Mouse (Mus musculus) neural tube, embryonic 12.5 days (tissue): Measurements from ENCODE around the gene B4galnt3. TPM values are rescaled to one million over a fixed set of nuclear protein-coding genes. Genes with fewer than 3 reads are reported as not detected.

Experiments used
- ATAC-seq: fragments of 200-750 bp; cut with Nextera tagmentation; 2 replicates; pipeline ENCODE4 v1.8.0; 2017; ENCODE audit warnings: low read depth, mild to moderate bottlenecking, moderate TSS enrichment, moderate library complexity; ENCODE audit not compliant: low FRiP score
- H3K27ac ChIP-seq: fragments of 300-500 bp; sonication (generic); 2 replicates; pipeline ENCODE4 v1.5.1; 2016
- H3K27me3 ChIP-seq: fragments of 300-500 bp; sonication (generic); replicated peaks from 2 replicates; pipeline ENCODE4 v1.6.1; 2016; ENCODE audit warnings: mild to moderate bottlenecking
- H3K36me3 ChIP-seq: fragments of 300-500 bp; sonication (generic); 2 replicates; pipeline ENCODE4 v1.6.1; 2016; ENCODE audit warnings: mild to moderate bottlenecking
- H3K4me1 ChIP-seq: fragments of 300-500 bp; sonication (generic); 2 replicates; pipeline ENCODE4 v1.6.1; 2016
- H3K4me2 ChIP-seq: fragments of 300-500 bp; sonication (generic); replicated peaks from 2 replicates; pipeline ENCODE4 v1.6.1; 2016; ENCODE audit warnings: mild to moderate bottlenecking
- H3K4me3 ChIP-seq: fragments of 300-500 bp; sonication (generic); 2 replicates; pipeline ENCODE4 v1.5.1; 2016
- H3K9ac ChIP-seq: fragments of 300-500 bp; sonication (generic); 2 replicates; pipeline ENCODE4 v1.6.1; 2016; ENCODE audit warnings: mild to moderate bottlenecking
- H3K9me3 ChIP-seq: fragments of 300-500 bp; sonication (generic); 2 replicates; pipeline ENCODE4 v1.6.1; 2016; ENCODE audit warnings: mild to moderate bottlenecking
- WGBS: fragments of 180-500 bp; shearing (Covaris S2); methylation state at CpG from one replicate; pipeline ENCODE4 v1.1.7; 2016; 5-methylcytosine and 5-hydroxymethylcytosine counted together
- polyA plus RNA-seq: library from polyadenylated mRNA; unstranded; fragments of >200 nt; fragmentation: Nextera tagmentation; extraction: Ambion mirVana; gene quantifications from 2 replicates; pipeline ENCODE4 v1.2.1, GENCODE M21; 2016

The B4galnt3 gene
- polyA plus RNA-seq, 1 experiment from 2014 or later = 0.39 TPM

DNA sequence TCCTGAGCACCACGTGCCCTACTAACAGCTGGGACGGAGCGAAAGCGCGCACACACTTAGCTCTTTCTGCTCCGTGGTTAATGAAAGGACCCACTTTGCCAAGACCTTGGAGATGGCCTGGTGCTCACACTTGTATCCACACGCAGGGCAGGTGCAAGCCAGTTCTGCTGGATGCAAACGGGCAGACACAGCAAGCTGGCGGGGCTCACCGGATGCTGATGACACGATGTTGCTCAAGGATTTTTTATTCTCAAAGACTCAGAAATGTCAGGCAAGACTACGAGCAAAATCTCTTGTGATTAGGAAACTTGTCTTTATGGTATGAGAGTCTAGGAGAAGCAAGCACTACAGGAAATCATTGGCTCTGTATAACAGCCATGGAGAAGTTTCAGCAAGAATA is 52.9 kb downstream of the B4galnt3 start:
- Histone ChIP-seq H3K4me1 (no peaks in the 10 kb centered on the region), H3K36me3 (no peaks in the 10 kb centered on the region), H3K4me2 (no peak overlapping the region), H3K4me3 (no peak overlapping the region), H3K9ac (no peak overlapping the region), H3K9me3 (no peaks in the 10 kb centered on the region), H3K27me3 (no peaks in the 10 kb centered on the region), H3K27ac (no peak overlapping the region)
- no peak for ATAC-seq
- 91% methylated on average over 12 of the region's 12 CpGs for WGBS

DNA sequence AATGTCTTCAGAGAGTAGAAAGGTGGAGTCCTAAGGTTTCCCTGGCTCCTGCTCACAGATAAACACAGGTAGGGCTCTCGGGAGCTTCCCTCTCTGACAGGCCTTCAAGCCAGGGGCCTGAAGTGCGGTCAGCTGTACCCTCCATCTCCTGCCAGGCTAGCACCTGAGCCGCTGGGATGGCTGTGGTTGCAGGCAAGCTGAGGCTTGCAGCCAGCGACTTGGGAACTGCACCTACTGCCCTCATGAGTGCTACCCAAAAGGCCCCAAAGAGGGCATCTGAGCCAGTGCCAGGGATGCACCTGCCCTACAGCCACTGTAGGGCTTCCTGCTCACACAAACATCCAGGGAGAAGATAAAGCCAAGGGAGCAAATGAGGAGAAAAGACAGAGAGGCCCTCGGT is 53.9 kb downstream of the B4galnt3 start:
- Histone ChIP-seq H3K4me3 (no peak overlapping the region), H3K27me3 (no peaks in the 10 kb centered on the region), H3K4me2 (no peak overlapping the region), H3K27ac (no peak overlapping the region), H3K9me3 (no peaks in the 10 kb centered on the region), H3K4me1 (no peaks in the 10 kb centered on the region), H3K9ac (no peak overlapping the region), H3K36me3 (no peaks in the 10 kb centered on the region)
- 83% methylated on average over 5 of the region's 5 CpGs for whole genome bisulfite sequencing
- no peak for ATAC-seq

DNA sequence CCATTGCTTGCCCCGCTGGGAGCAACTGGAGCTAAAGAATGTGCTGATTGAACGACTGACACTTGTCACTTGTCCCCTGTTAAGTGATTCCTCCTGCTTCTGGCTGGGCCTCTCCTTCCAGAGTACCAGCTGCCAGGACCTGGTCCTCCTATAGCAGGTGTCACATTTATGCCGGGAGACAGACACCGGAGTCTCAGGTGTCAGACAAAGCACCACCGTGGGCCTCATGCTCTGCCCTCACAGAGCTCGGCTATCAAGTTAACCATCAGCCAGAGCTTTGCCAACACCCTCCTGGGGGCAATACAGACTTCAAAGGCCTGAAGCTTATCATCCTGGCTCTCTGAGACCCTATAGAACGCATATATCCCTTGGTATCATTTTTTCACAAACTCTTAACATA is 58.5 kb downstream of the B4galnt3 start:
- Histone ChIP-seq H3K4me3 (no peak overlapping the region), H3K9me3 (no peaks in the 10 kb centered on the region), H3K9ac (no peak overlapping the region), H3K36me3 (no peaks in the 10 kb centered on the region), H3K27ac (no peak overlapping the region), H3K4me1 (no peaks in the 10 kb centered on the region), H3K4me2 (no peak overlapping the region), H3K27me3 (no peaks in the 10 kb centered on the region)
- ATAC-seq = no peak
- 54% methylated on average over 7 of the region's 7 CpGs for WGBS

DNA sequence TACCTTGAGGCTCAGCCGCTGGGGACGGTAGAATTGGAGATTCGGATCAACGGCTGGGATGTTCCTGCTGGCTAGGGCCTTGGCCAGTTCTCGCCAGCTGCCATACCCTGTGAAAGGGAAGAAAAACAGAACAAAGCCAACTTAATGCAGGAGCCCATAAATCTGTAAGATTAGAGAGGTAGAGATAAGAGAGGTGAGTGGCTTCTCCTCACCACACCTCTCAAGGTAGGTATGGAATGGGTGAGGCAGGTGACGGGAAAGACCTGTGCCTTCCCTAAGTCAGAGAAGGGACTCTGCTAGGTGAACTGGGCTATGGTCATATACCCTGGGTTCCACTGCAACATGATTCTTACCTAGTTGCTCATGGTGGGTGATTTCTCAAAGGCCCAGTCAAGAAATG is 61.5 kb downstream of the B4galnt3 start:
- Histone ChIP-seq H3K36me3 (no peaks in the 10 kb centered on the region), H3K27ac (no peak overlapping the region), H3K4me1 (no peaks in the 10 kb centered on the region), H3K27me3 (no peaks in the 10 kb centered on the region), H3K9ac (no peak overlapping the region), H3K4me3 (no peak overlapping the region), H3K4me2 (no peak overlapping the region), H3K9me3 (no peaks in the 10 kb centered on the region)
- WGBS = 92% methylated on average over 6 of the region's 6 CpGs
- ATAC-seq = no peak

DNA sequence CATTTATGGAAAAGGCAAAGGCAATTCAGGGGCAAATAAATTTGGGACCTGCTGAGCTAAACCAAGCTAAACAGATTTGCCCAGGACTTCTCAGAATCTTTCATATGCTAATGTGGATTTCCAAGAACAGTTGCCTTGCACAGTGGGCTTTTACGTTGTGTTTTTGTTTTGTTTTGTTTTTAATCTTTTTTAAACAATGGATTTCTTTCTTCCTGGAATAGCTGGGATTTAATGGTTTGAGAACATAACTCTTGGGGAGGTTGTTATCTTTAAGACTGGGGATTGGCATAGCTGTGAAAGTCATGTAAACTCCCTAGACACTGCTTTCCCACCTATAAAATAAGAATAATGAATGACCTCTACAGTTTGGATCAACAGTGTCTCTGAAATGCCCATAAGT is 63.9 kb downstream of the B4galnt3 start:
- no peak overlapping the region for H3K4me3 ChIP-seq

DNA sequence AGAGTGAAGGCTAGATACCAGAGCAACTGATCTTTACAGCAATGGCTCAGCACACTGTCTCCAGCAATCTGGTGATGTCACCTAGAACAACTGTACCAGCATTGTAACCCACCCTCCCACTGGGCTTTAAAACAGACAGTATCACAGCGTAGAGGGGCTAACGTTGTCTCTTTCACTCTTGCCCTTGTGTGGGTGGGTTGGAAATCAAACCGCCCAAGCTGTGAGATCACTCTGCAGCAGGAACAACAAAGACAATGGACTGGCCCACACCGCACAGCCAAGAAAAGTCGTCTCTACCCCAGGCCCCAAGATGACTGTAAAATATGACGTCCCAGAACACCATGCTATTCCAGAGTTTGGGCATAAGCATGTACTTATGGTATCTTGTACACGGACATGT is 64.6 kb downstream of the B4galnt3 start:
- Histone ChIP-seq H3K4me1 (no peaks in the 10 kb centered on the region), H3K27me3 (no peaks in the 10 kb centered on the region), H3K27ac (no peak overlapping the region), H3K4me2 (no peak overlapping the region), H3K9me3 (no peaks in the 10 kb centered on the region), H3K9ac (no peak overlapping the region), H3K36me3 (no peaks in the 10 kb centered on the region), H3K4me3 (no peak overlapping the region)
- WGBS = 69% methylated on average over 7 of the region's 7 CpGs
- no peak for ATAC-seq

More for the DNA sequence above, 63.9 kb downstream of the B4galnt3 start:
- no peak overlapping the region for H3K4me2 ChIP-seq
- H3K36me3 ChIP-seq = no peaks in the 10 kb centered on the region
- no peak for ATAC-seq
- no peak overlapping the region for H3K9ac ChIP-seq
- H3K4me1 ChIP-seq = no peaks in the 10 kb centered on the region
- 13% methylated on average over 1 of the region's 1 CpGs for WGBS
- no peaks in the 10 kb centered on the region for H3K9me3 ChIP-seq
- H3K27me3 ChIP-seq = no peaks in the 10 kb centered on the region
- H3K27ac ChIP-seq = no peak overlapping the region

DNA sequence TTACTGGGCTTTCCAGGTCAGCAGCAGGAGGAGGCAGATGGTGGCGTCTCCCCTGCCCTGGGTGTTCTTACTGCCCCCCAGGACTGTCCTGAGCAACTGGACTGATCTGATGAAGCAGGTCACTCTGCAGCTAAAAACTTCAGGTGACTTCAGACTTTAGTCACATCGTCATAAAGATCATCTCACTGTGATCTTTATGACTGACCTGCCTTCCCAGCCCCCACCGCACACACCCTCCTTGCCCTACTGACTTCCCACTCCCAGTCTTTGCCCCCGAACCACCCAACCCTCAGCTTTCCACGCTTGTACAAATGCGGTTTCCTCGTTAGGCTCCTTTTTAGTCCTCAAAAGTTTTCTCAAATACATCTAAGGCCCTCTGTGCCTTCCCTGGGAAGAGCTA is 67.3 kb downstream of the B4galnt3 start:
- 88% methylated on average over 7 of the region's 7 CpGs for WGBS

DNA sequence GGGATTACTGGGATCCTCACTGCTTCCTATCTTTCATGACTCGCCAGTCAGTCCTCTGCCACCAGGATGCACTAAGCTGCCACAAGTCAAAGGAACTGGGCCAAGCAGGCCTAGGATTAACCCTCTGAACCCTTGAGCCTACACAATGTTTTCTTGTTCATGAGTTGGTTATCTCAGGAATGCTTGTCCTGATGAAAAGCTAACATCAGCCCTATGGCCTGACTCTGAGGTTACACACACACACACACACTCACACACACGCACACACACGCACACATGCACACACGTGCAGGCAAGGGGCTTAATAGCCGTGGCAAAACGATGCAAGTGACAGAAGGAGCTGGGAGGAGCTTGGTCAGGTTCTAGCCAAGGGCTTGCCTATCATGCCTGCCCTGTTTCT is 69.0 kb downstream of the B4galnt3 start:
- Histone ChIP-seq H3K9ac (no peak overlapping the region), H3K4me2 (no peak overlapping the region), H3K27ac (no peak overlapping the region), H3K4me1 (no peaks in the 10 kb centered on the region), H3K4me3 (no peak overlapping the region), H3K27me3 (no peaks in the 10 kb centered on the region), H3K9me3 (no peaks in the 10 kb centered on the region), H3K36me3 (no peaks in the 10 kb centered on the region)
- ATAC-seq = no peak
- WGBS = 69% methylated on average over 6 of the region's 6 CpGs

More for the DNA sequence above, 67.3 kb downstream of the B4galnt3 start:
- Histone ChIP-seq H3K9ac (no peak overlapping the region), H3K4me2 (no peak overlapping the region), H3K9me3 (no peaks in the 10 kb centered on the region), H3K27me3 (no peaks in the 10 kb centered on the region), H3K4me1 (no peaks in the 10 kb centered on the region), H3K4me3 (no peak overlapping the region), H3K27ac (no peak overlapping the region), H3K36me3 (no peaks in the 10 kb centered on the region)
- ATAC-seq = no peak

DNA sequence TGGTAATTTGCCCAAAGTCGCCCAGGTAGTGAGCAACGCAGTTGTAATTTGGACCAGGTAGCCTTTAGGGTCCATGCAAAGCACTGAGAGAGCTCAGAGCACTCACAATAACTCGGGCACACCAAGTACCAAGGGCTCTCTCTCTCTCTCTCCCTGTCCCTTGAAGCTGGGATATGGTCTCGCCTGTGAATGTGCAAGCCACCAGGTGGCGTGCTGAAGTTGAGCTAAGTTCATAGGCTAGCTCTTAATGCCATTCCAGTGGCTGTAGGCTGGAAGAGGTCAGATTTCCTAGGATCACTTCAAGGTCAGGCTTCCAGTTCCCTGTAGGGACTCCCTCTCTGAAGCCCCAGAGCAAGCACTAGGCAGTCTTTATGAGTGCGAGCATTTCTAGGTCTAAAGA is 71.7 kb downstream of the B4galnt3 start:
- Histone ChIP-seq H3K4me2 (no peak overlapping the region), H3K36me3 (no peaks in the 10 kb centered on the region), H3K27me3 (no peaks in the 10 kb centered on the region), H3K9ac (no peak overlapping the region), H3K27ac (no peak overlapping the region), H3K4me3 (no peak overlapping the region), H3K9me3 (no peaks in the 10 kb centered on the region), H3K4me1 (no peaks in the 10 kb centered on the region)
- ATAC-seq = no peak
- WGBS = 29% methylated on average over 6 of the region's 6 CpGs

DNA sequence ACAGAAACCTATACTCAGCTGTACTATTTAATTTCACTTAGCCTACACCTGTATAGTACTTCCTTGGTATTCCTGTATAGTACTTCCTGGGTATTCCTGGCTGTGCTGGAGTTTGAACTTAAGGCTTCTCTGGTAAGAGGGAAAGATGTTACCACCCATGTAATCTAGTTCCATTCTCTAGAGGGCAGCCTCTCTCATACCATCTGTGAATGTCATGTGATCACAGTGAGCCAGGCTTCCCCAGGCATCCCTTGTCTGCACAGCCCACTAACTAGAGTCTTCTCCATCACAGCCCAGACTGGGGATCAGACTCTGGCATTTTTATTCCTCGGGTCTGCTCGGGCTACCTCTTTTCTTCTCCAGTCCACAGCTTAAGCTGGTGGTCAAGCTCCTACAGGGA is 75.1 kb downstream of the B4galnt3 start:
- 82% methylated on average over 2 of the region's 2 CpGs for WGBS
- H3K36me3 ChIP-seq = no peaks in the 10 kb centered on the region
- no peak overlapping the region for H3K4me2 ChIP-seq
- no peak overlapping the region for H3K27ac ChIP-seq
- H3K27me3 ChIP-seq = no peaks in the 10 kb centered on the region
- ATAC-seq = no peak
- no peaks in the 10 kb centered on the region for H3K9me3 ChIP-seq
- no peaks in the 10 kb centered on the region for H3K4me1 ChIP-seq
- no peak overlapping the region for H3K9ac ChIP-seq
- H3K4me3 ChIP-seq = no peak overlapping the region

DNA sequence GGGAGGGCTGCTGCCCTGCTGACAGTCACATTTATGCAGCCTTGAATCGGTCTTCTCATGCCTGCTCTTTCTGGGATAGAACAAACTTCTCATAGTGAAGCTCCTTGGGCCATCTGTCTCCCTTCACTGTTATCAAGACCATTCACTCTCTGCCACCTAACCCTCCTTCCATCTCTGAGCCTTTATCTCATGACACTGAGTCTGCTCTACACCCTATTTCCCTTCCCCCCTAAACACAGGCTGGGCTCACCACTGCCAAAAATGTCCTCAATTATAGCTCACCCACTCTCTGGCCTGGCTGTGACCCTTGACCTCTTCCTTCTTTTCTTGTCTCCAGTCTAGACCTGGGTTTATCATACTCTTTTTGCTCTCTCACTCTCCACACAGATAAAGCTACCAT is 77.7 kb downstream of the B4galnt3 start:
- no peak overlapping the region for H3K9ac ChIP-seq
- no peaks in the 10 kb centered on the region for H3K36me3 ChIP-seq
- ATAC-seq = no peak
- WGBS = 92% methylated on average over 1 of the region's 1 CpGs
- H3K27me3 ChIP-seq = no peaks in the 10 kb centered on the region
- no peaks in the 10 kb centered on the region for H3K4me1 ChIP-seq
- no peaks in the 10 kb centered on the region for H3K9me3 ChIP-seq
- H3K27ac ChIP-seq = no peak overlapping the region
- no peak overlapping the region for H3K4me2 ChIP-seq
- H3K4me3 ChIP-seq = no peak overlapping the region

DNA sequence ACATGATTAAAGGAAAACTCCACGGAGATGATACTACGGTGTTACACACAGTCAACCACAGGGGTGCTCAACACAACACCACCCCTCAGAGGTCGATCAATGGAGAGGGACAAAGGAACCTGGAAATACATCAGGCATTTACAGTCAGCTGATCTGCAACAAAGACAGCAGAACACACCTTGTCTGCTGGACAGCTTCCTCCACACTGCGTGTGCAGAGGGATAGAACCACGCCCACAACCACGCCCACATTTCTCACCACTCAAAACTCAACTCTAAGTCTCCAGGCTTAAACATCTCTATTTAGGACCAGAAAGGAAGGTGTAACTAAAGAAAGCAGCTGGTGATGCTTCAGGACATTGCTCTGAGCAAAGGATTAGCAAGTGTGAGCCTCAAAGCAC is 82.8 kb downstream of the B4galnt3 start:
- Histone ChIP-seq H3K27ac (no peak overlapping the region), H3K9me3 (no peaks in the 10 kb centered on the region), H3K4me2 (no peak overlapping the region), H3K4me1 (no peaks in the 10 kb centered on the region), H3K27me3 (no peaks in the 10 kb centered on the region), H3K9ac (no peak overlapping the region), H3K4me3 (no peak overlapping the region), H3K36me3 (no peaks in the 10 kb centered on the region)
- ATAC-seq = no peak
- 80% methylated on average over 6 of the region's 6 CpGs for WGBS

DNA sequence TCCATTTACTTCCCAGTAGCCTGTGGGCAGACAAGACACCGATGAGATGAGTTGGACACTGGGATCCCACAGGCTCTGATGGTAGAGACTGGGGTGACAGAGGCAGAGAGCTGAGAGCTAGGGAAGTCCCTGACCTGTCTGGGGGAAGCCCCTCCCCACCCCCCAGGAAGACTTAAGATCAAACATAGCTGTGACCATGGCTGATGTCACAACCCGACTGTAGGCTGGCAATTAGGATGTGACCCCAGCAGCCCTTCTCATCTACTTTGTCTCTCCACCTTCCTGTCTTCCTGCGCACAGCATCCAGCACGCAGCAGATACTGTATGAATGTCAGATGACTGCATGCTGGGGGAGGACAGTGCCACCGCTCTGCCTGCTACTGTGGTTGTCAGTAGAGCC is 87.8 kb downstream of the B4galnt3 start:
- WGBS = 89% methylated on average over 5 of the region's 5 CpGs
- H3K4me1 ChIP-seq = peaks cover 16% of the 10 kb centered on the region
- no peak overlapping the region for H3K27ac ChIP-seq
- no peaks in the 10 kb centered on the region for H3K36me3 ChIP-seq
- no peaks in the 10 kb centered on the region for H3K27me3 ChIP-seq
- H3K4me3 ChIP-seq = no peak overlapping the region
- no peak overlapping the region for H3K4me2 ChIP-seq
- no peak overlapping the region for H3K9ac ChIP-seq
- H3K9me3 ChIP-seq = no peaks in the 10 kb centered on the region
- no peak for ATAC-seq
